Mouse (Mus musculus): ENCODE measurements around the gene AC124502.3.
"Not testable (repeated sequence)": the region's sequence is repeated elsewhere in the genome, so short reads cannot be mapped to it uniquely, and the experiment has no call there.

AC124502.3 gene

DNA sequence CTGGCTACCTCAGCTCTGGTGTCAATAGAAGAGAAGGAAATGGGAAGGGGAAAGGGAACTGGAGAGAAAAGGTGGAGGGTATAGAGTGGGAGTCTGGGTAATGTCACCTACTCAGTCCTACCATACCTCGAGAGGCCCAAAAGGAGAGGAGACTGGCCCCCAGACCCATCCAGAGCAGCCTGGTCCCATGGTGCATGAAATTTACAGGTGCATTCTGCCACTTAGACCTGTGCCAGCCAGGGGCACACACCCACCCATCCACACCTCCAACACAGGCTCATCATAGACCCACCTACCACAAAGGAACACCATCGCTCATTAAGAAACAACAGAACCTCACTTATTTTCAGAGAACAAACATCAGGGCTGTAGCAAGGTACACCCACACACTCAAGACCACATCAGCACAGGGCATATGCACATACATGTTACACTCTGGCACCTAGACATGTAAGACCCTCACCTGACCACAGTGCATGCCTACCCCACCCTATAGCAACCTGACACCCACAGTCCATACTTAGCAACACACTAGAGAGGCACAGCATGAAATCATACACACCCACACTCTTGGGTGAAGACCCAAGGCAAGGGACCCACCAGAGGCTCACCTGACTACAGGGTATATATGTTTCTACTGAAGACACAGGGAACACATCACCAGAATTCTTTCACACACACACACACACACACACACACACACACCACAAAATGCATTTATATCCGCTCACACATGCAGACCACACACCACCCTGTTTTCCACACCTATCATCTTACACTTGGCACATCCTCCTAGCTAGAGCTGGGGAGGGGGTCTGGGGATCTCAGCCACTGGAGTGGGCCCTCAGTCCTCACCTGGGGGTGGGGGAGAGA lies 45.5 kb downstream of the AC124502.3 start:
- no peak for DNase-seq (ENCODE audit: low spot score in 2 of 2)

- no peak for DNase-seq (ENCODE audit: low spot score in 2 of 2)
Measured at GRCm38 (mm10) chr19:5084834-5085144, 46.1 kb downstream of the AC124502.3 start.

- peak in 1 of 2 experiments; percentile 50 for DNase-seq (ENCODE audit: low spot score in 2 of 2)
Measured at GRCm38 (mm10) chr19:5085145-5085863, 46.6 kb downstream of the AC124502.3 start, which contains the start of gene Tmem151a. Gene Tmem151a, minus strand, starts transcription at chr19:5085531.

GRCm38 (mm10) chr19:5086533-5086932 lies 47.8 kb downstream of the AC124502.3 start:
- not testable (repeated sequence) for DNase-seq (ENCODE audit: low spot score in 2 of 2)

GRCm38 (mm10) chr19:5087884-5088728 lies 49.4 kb downstream of the AC124502.3 start, which contains the start of gene Yif1a:
Gene Yif1a, plus strand, starts transcription at chr19:5088538.
- DNase-seq (ENCODE audit: low spot score in 2 of 2): peak; percentile 92 to 94

DNA sequence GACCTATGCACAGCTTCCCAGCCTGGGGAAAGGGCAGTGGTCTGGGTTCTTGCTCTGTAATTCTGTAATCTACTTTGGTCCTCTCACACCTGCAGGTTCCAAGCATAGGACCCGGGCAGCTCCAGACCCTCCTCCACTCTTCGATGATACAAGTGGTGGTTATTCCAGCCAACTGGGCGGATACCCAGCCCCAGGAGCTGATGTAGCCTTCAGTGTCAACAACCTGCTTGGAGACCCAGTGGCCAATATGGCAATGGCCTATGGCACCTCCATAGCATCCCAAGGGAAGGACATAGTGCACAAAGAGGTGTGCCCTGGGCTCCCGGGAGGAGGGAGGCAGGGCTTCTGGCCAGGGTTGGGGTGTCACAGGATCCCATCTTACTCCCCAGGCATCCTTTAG lies 50.6 kb downstream of the AC124502.3 start:
- no peak for DNase-seq (ENCODE audit: low spot score in 2 of 2)

GRCm38 (mm10) chr19:5092083-5092482 lies 53.4 kb downstream of the AC124502.3 start:
- DNase-seq (ENCODE audit: low spot score in 2 of 2): no peak

GRCm38 (mm10) chr19:5093481-5094242 lies 55.0 kb downstream of the AC124502.3 start:
- no peak for DNase-seq (ENCODE audit: low spot score in 2 of 2)

DNA sequence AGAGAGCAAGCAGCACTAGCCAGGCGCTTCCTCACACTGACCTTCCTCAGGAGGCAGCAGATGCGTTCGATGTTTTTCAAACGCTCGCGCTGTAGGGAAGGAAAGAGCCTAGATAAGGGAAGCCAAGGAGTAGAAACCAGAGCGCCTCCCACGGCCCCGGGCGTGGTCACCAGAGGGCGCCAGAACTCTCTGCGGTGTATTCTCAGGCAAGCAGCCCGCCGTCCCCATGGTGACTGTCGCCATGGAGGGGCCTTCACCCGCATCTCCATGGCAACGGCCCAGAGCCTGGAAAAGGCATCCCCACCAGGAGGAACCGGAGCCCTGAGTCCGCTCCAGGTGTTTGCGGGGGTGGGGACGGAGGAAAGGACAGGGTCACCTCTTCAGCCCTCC lies 55.5 kb downstream of the AC124502.3 start:
- DNase-seq (ENCODE audit: low spot score in 2 of 2): peak; percentile 74 to 85

DNA sequence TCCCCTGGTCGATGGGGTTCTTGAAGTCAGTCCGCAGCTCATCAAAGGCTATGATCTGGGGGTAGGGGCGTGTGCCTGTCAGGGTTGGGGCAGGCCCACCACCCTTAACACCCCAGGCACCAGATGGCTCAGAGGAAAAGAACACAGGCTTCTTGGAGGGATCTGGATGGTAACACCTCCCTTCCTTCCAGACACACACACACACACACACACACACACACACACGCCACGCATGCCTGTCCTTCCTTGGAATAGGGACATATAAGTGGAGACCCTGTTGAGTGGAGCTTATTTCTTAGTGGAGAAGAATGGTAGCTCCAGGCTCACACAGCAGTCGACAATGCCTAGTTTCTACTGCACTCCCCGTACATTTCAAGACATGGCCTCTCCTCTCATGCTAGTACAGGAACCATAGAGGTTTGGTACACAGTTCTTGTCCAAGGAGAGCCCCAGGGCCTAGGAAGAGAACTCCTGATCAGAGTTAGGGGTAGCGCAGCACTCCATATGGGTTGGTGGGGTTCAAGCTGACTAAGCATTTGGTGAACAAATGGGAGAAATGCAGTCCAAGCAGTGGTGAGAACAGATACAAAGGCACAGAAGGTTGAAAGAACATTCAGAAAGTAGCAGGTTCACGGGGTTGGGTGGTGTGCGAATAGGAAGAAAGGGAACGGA lies 56.2 kb downstream of the AC124502.3 start:
- DNase-seq (ENCODE audit: low spot score in 2 of 2): no peak

DNA sequence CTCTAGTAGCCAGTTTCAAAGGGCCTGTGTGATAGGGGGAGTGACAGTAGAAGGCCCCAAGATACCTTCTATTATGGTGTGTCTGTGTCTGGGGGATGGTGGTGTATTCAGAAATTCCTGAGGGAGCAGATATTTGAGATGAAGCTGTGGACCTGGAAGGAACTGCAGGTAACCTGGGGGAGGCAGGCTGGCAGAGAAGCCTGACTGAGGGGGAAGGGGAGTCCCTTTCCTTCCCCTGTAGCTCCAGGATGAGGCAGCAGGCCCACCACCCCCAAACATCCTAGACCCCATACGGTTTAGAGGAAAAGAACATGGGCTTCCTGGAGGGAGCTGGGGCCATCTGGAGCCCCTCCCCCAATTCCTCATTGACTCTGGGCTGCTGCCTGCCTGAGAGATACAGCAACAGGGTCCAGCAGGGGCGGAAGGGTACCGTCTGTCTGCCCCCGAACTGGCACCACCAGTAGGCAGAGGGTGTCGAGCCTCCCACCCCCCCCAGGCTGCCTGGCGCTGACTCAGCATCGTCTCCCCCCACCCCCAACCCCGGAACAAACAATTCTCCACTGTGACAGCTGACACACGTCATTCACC lies 57.3 kb downstream of the AC124502.3 start:
- no peak for DNase-seq (ENCODE audit: low spot score in 2 of 2)

DNA sequence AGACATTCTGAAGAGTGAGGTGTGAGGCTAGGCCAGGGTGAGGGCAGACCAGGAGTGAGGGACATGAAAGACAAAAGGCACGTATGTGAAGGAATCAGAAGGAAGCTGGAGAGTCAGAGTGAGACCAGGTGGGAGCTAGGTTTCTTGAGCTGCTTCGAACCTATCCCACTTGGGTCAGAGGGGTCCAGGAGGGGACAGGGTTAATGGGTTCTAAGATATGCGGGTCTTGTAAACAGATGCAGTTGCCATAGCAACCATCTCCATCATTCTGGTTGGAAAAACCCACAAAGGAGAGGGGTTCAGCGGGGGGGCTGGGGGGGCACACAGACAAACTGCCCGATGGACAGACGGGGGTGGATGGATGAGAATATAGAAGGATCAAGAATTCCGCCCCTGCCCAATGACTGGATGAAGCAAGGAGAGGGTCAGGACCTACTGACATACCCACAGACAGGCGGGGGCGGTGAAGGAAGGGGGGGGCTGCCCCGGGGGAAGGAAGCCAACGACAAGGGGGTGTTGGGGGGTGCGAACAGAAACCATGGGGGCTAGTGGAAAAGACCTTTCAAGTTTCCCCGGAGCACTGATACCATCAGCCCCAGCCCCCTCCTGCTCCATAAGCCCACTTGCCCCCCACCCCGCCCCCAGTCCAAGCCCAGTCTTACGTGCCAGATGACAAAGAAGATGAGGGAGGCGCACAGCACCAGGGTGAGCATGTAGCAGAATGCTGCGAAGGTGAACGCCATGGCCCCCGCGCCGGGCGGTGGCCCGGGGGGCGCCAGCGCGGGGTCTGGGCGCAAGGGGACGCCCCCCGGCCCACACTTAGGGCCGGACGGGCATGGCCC lies 59.1 kb downstream of the AC124502.3 start:
- no peak for DNase-seq (ENCODE audit: low spot score in 2 of 2)

- peak; percentile 32 to 44 for DNase-seq (ENCODE audit: low spot score in 2 of 2)
Measured at GRCm38 (mm10) chr19:5098363-5099143, 59.9 kb downstream of the AC124502.3 start, which contains the start of gene Cnih2. Gene Cnih2, minus strand, starts transcription at chr19:5098521.

Measured in urinary bladder, adult 18-20 months (tissue).